Mouse (Mus musculus) CH12.LX (cell line): ENCODE measurements around the gene Itga9. TPM values are rescaled to one million over a fixed set of nuclear protein-coding genes. Genes with fewer than 3 reads are reported as not detected.

Experiments
- DNase-seq: peaks from one replicate; pipeline ENCODE4 v3.0.0-alpha.2; 2013; ENCODE audit errors: extremely low read depth
- H3K27ac ChIP-seq: 2 replicates; pipeline ENCODE4 v1.5.1; 2012; ENCODE audit warnings: low read depth, mild to moderate bottlenecking, control low read depth, moderate library complexity; ENCODE audit not compliant: insufficient read depth
- H3K27me3 ChIP-seq: replicated peaks from 2 replicates; pipeline ENCODE3; 2012; ENCODE audit warnings: inconsistent platforms
- H3K36me3 ChIP-seq, 2 experiments: replicated peaks in 1 of 2; 2 replicates each; pipeline versions ENCODE3 to v1.6.1; 2012; ENCODE audit warnings: inconsistent platforms in 1 of 2, low read length in 1 of 2, mild to moderate bottlenecking in 1 of 2, mixed read lengths in 1 of 2, moderate library complexity in 1 of 2; ENCODE audit not compliant: control insufficient read depth in 1 of 2, insufficient read depth in 1 of 2
- H3K4me1 ChIP-seq, 2 experiments: 2 replicates each; pipeline ENCODE4 v1.6.1; 2012; ENCODE audit warnings: inconsistent platforms in 1 of 2, moderate library complexity in 1 of 2; ENCODE audit not compliant: insufficient read depth in 2 of 2, control insufficient read depth in 1 of 2
- H3K4me2 ChIP-seq: 2 replicates; pipeline ENCODE4 v1.6.1; 2012; ENCODE audit warnings: low read depth, mild to moderate bottlenecking, control low read depth; ENCODE audit not compliant: poor library complexity, insufficient read depth, severe bottlenecking
- H3K4me3 ChIP-seq, 3 experiments: fragments of 150-350 bp in 1 of 3; sonication (generic) in 1 of 3; replicated peaks in 1 of 3; 2 replicates each; pipeline versions ENCODE3 to v1.5.1; 2011 to 2012; ENCODE audit warnings: low read depth in 2 of 3, low read length in 2 of 3, mild to moderate bottlenecking in 2 of 3, moderate library complexity in 2 of 3, control low read depth in 1 of 3, improper control_type of control experiment in 1 of 3, inconsistent platforms in 1 of 3, mixed read lengths in 1 of 3; ENCODE audit not compliant: poor library complexity in 1 of 3
- H3K79me2 ChIP-seq: replicated peaks from 2 replicates; pipeline ENCODE4 v1.6.1; 2012; ENCODE audit warnings: mild to moderate bottlenecking, moderate library complexity; ENCODE audit not compliant: control insufficient read depth, poor library complexity, insufficient read depth, severe bottlenecking; ENCODE audit errors: extremely low read depth
- H3K9ac ChIP-seq: 2 replicates; pipeline ENCODE4 v1.6.1; 2012; ENCODE audit warnings: low read depth, mild to moderate bottlenecking, control low read depth, moderate library complexity; ENCODE audit not compliant: insufficient read depth
- H3K9me3 ChIP-seq: replicated peaks from 2 replicates; pipeline ENCODE3; 2012; ENCODE audit warnings: low read length, inconsistent platforms, mixed read lengths
- CHD1 ChIP-seq: IDR thresholded peaks from 2 replicates; pipeline ENCODE4 v1.6.1; 2012; ENCODE audit warnings: low read depth, low read length, improper control_type of control experiment, inconsistent platforms
- GABPA ChIP-seq: IDR thresholded peaks from 2 replicates; pipeline ENCODE4 v1.6.1; 2012; ENCODE audit warnings: low read depth, low read length, improper control_type of control experiment, inconsistent platforms; ENCODE audit not compliant: insufficient replicate concordance
- HCFC1 ChIP-seq: IDR thresholded peaks from 2 replicates; pipeline ENCODE4 v1.6.1; 2012; ENCODE audit warnings: low read depth, mild to moderate bottlenecking, inconsistent platforms, low read length, improper control_type of control experiment
- IRF4 ChIP-seq: IDR thresholded peaks from 2 replicates; pipeline ENCODE4 v1.6.1; 2014; ENCODE audit warnings: low read depth, mild to moderate bottlenecking, inconsistent platforms, low read length, improper control_type of control experiment
- KAT2A ChIP-seq: IDR thresholded peaks from 2 replicates; pipeline ENCODE4 v1.6.1; 2012; ENCODE audit warnings: low read length, improper control_type of control experiment, inconsistent platforms; ENCODE audit not compliant: insufficient replicate concordance
- MAZ ChIP-seq: IDR thresholded peaks from 2 replicates; pipeline ENCODE4 v1.6.1; 2012; ENCODE audit warnings: low read depth, mild to moderate bottlenecking, inconsistent platforms, low read length, improper control_type of control experiment, moderate library complexity
- MEF2A ChIP-seq: IDR thresholded peaks from 2 replicates; pipeline ENCODE4 v1.6.1; 2014; ENCODE audit warnings: low read depth, mild to moderate bottlenecking, inconsistent platforms, low read length, improper control_type of control experiment, borderline replicate concordance
- PAX5 ChIP-seq: IDR thresholded peaks from 2 replicates; pipeline ENCODE4 v1.6.1; 2012; ENCODE audit warnings: low read length, inconsistent platforms, mixed read lengths
- POLR2A ChIP-seq: IDR thresholded peaks from 2 replicates; pipeline ENCODE4 v1.6.1; 2011; ENCODE audit warnings: low read depth, mild to moderate bottlenecking, improper control_type of control experiment, low read length
- RAD21 ChIP-seq: IDR thresholded peaks from 2 replicates; pipeline ENCODE4 v1.6.1; 2011; ENCODE audit warnings: low read depth, mild to moderate bottlenecking, low read length, improper control_type of control experiment, moderate library complexity
- RCOR1 ChIP-seq: conservative IDR thresholded peaks from 2 replicates; pipeline ENCODE4 v1.6.1; 2012; ENCODE audit warnings: low read depth, mild to moderate bottlenecking, inconsistent platforms, low read length, improper control_type of control experiment
- SMC3 ChIP-seq: IDR thresholded peaks from 2 replicates; pipeline ENCODE4 v1.6.1; 2011; ENCODE audit warnings: low read depth, low read length, improper control_type of control experiment
- TBP ChIP-seq: conservative IDR thresholded peaks from 2 replicates; pipeline ENCODE4 v1.6.1; 2011; ENCODE audit warnings: low read depth, low read length, improper control_type of control experiment
- UBTF ChIP-seq: IDR thresholded peaks from 2 replicates; pipeline ENCODE4 v1.6.1; 2012; ENCODE audit warnings: low read depth, mild to moderate bottlenecking, inconsistent platforms, low read length, improper control_type of control experiment, moderate library complexity
- USF1 ChIP-seq: IDR thresholded peaks from 2 replicates; pipeline ENCODE4 v1.6.1; 2014; ENCODE audit warnings: low read depth, mild to moderate bottlenecking, inconsistent platforms, low read length, improper control_type of control experiment
- USF2 ChIP-seq: conservative IDR thresholded peaks from 2 replicates; pipeline ENCODE4 v1.6.1; 2011; ENCODE audit warnings: low read depth, low read length, improper control_type of control experiment
- ZMIZ1 ChIP-seq: IDR thresholded peaks from 2 replicates; pipeline ENCODE4 v1.6.1; 2012; ENCODE audit warnings: low read depth, mild to moderate bottlenecking, inconsistent platforms, low read length, improper control_type of control experiment
- dilution Hi-C: fragments of 300-500 bp; cut with MboI; formaldehyde crosslinking; loops from 2 replicates; pipeline ENCODE4 v1.14.3; 2020; ENCODE audit warnings: low sequenced_read_pairs; ENCODE audit not compliant: extremely low pct_unique_long_range_greater_than_20kb, extremely low pct_ligation_motif_present
- in situ Hi-C: fragments of 300-500 bp; cut with MboI; formaldehyde crosslinking; loops from 3 replicates; pipeline ENCODE4 v1.14.3; 2019; ENCODE audit warnings: low sequenced_read_pairs, low pct_ligation_motif_present, low pct_unique_long_range_greater_than_20kb, mixed read lengths
- polyA plus RNA-seq: library from polyadenylated mRNA; unstranded; fragments of >175 nt; gene quantifications from 2 replicates; pipeline ENCODE4 v1.2.1, GENCODE M21; 2012; ENCODE audit warnings: low read depth; ENCODE audit not compliant: insufficient read length
- total RNA-seq, 2 experiments: library from RNA; depleted of rRNA; stranded (reverse); fragments of 300-350 nt in 1 of 2; fragments of >200 nt in 1 of 2; gene quantifications; 2 replicates each; pipeline ENCODE4 v1.2.3; 2012 to 2014

The Itga9 gene
- total and polyA plus RNA-seq, 3 experiments, result 0.19 TPM; not detected in 2

DNA sequence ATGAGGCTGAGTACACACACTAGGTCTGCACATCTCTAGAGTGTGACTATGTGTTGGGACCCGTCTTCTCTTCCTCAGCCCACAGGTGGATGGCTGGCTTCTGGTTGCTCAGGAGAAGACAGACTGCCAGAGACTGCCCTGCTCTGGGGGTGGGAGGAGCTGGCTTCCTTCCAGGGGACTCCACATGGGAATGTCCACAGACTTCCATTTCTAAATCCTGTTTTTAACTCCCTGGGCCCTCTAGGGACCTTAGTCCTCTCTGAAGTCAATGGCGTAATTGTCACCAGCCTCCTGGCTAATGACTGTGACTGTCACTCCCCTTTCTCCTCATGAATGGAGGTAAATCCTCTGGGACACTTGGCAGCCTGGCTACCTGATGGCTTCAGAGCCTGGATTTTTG, 45.4 kb downstream of the Itga9 start:
- Histone ChIP-seq H3K79me2 (no peaks in the 10 kb centered on the region), H3K9me3 (peaks cover 8% of the 10 kb centered on the region), H3K4me3 (no peak overlapping the region), H3K36me3 (no peaks in the 10 kb centered on the region), H3K4me2 (no peak overlapping the region), H3K4me1 (peaks cover 0 to 18% of the 10 kb centered on the region in 2 experiments; a peak in 2 of 4 replicates), H3K9ac (no peak overlapping the region), H3K27me3 (peaks cover 8% of the 10 kb centered on the region), H3K27ac (no peak overlapping the region)
- no peak for DNase-seq
- dilution Hi-C loops, result no loop called here
- TF ChIP-seq HCFC1, result no peak
- no peak for TF ChIP-seq SMC3
- no peak for TF ChIP-seq CHD1
- no peak for TF ChIP-seq KAT2A
- no peak for TF ChIP-seq UBTF
- TF ChIP-seq USF2, result no peak
- TF ChIP-seq RCOR1, result no peak
- TF ChIP-seq RAD21, result no peak
- in situ Hi-C loops, result no loop called here

GRCm38 (mm10) chr9:118653436-118653835, 46.9 kb downstream of the Itga9 start:
- dilution Hi-C loops, result no loop called here
- Histone ChIP-seq H3K4me2 (no peak overlapping the region), H3K36me3 (no peaks in the 10 kb centered on the region), H3K27ac (no peak overlapping the region), H3K4me3 (no peak overlapping the region), H3K9me3 (peaks cover 8% of the 10 kb centered on the region), H3K9ac (no peak overlapping the region), H3K79me2 (no peaks in the 10 kb centered on the region), H3K27me3 (peaks cover 8% of the 10 kb centered on the region), H3K4me1 (peaks cover 0 to 18% of the 10 kb centered on the region in 2 experiments; a peak in 2 of 4 replicates)
- in situ Hi-C loops, result no loop called here
- TF ChIP-seq ZMIZ1 (no peak), POLR2A (no peak), USF1 (no peak), MAZ (no peak), RCOR1 (no peak), PAX5 (no peak), MEF2A (no peak)
- DNase-seq, result no peak

GRCm38 (mm10) chr9:118654969-118655368, 48.5 kb downstream of the Itga9 start:
- H3K36me3 ChIP-seq, result no peaks in the 10 kb centered on the region
- no peak for DNase-seq
- H3K9me3 ChIP-seq, result peaks cover 8% of the 10 kb centered on the region
- TF ChIP-seq TBP (no peak), GABPA (no peak), ZMIZ1 (no peak), POLR2A (no peak), IRF4 (no peak), KAT2A (no peak)
- H3K4me3 ChIP-seq, result no peak overlapping the region
- H3K4me1 ChIP-seq, result peaks cover 0 to 18% of the 10 kb centered on the region in 2 experiments; a peak in 2 of 4 replicates
- H3K4me2 ChIP-seq, result no peak overlapping the region
- dilution Hi-C loops, result no loop called here
- in situ Hi-C loops, result no loop called here
- H3K9ac ChIP-seq, result no peak overlapping the region
- no peaks in the 10 kb centered on the region for H3K79me2 ChIP-seq
- no peak overlapping the region for H3K27ac ChIP-seq
- H3K27me3 ChIP-seq, result peaks cover 8% of the 10 kb centered on the region
